Mouse (Mus musculus) MEL (cell line): ENCODE data around the gene Camta1.

Experiments used
- CTCF ChIP-seq, 3 experiments: IDR thresholded peaks in 2 of 3; conservative IDR thresholded peaks in 1 of 3; 2 replicates each; pipeline ENCODE4 v1.5.1; 2011 to 2012; ENCODE audit warnings: low read length in 3 of 3, low read depth in 2 of 3, mild to moderate bottlenecking in 2 of 3, improper control_type of control experiment in 1 of 3, inconsistent platforms in 1 of 3, mixed read lengths in 1 of 3, moderate library complexity in 1 of 3; ENCODE audit not compliant: control insufficient read depth in 1 of 3, insufficient read depth in 1 of 3, poor library complexity in 1 of 3, severe bottlenecking in 1 of 3
- GATA1 ChIP-seq: IDR thresholded peaks from 2 replicates; pipeline ENCODE4 v1.6.1; 2011; ENCODE audit warnings: low read depth, low read length, improper control_type of control experiment
- MAX ChIP-seq: IDR thresholded peaks from 2 replicates; pipeline ENCODE4 v1.6.1; 2011; ENCODE audit warnings: low read length, improper control_type of control experiment
- MXI1 ChIP-seq: IDR thresholded peaks from 2 replicates; pipeline ENCODE4 v1.6.1; 2011; ENCODE audit warnings: mild to moderate bottlenecking, low read depth, low read length, improper control_type of control experiment
- POLR2A ChIP-seq, 2 experiments: IDR thresholded peaks; 2 replicates each; pipeline ENCODE4 v1.6.1; 2011 to 2012; ENCODE audit warnings: low read length in 2 of 2, mild to moderate bottlenecking in 2 of 2, control low read depth in 1 of 2, improper control_type of control experiment in 1 of 2, low read depth in 1 of 2, moderate library complexity in 1 of 2; ENCODE audit not compliant: control insufficient read depth in 1 of 2, insufficient read depth in 1 of 2, poor library complexity in 1 of 2
- POLR2AphosphoS5 ChIP-seq: IDR thresholded peaks from 2 replicates; pipeline ENCODE4 v1.6.1; 2012; ENCODE audit warnings: low read depth, borderline replicate concordance, mild to moderate bottlenecking, inconsistent platforms, low read length, moderate library complexity, mixed read lengths

GRCm38 (mm10) chr4:151569586-151569985, 292.1 kb downstream of the Camta1 start:
- no peak for TF ChIP-seq POLR2A (IDR thresholded peaks at IDR 0.05; ENCODE audit: control insufficient read depth in 1 of 2, insufficient read depth in 1 of 2, low read depth in 1 of 2, low read length in 2 of 2, poor library complexity in 1 of 2)
- no peak for TF ChIP-seq GATA1
- no peak for TF ChIP-seq CTCF (IDR thresholded peaks at IDR 0.05 in 2 of 3, conservative IDR thresholded peaks at IDR 0.05 in 1 of 3; ENCODE audit: control insufficient read depth in 1 of 3, insufficient read depth in 1 of 3, low read depth in 2 of 3, low read length in 3 of 3, poor library complexity in 1 of 3, severe bottlenecking in 1 of 3)
- no peak for TF ChIP-seq POLR2AphosphoS5
- no peak for TF ChIP-seq MXI1
- no peak for TF ChIP-seq MAX
